Mouse (Mus musculus): ENCODE measurements around the gene Tmem135. TPM values are rescaled to one million over a fixed set of nuclear protein-coding genes. Genes with fewer than 3 reads are reported as not detected.

Tmem135 gene
- total and polyA plus RNA-seq, 3 experiments, result 27.2 to 45.1 (median 43.2) TPM

DNA sequence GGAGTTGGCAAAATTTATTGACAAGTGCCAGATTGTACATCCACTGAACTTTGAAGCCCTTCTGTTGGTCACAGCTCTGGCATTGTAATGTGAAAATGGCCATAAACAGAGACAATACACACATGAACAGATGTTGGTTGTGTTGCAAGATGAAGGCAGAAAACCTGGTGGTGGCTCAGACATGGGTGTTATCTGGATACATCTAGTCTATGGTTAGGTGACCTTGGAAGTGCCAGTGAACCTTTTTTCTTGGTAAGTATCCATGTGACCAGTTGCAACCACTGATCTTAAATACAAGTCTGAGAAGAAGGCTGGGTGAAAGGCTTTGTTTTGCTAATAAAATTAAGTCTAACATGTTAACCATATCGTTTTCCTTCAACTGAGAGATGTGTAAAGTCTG, 33.9 kb downstream of the Tmem135 start:
- no peaks in the 10 kb centered on the region for H3K79me2 ChIP-seq (replicated peaks; ENCODE audit: control insufficient read depth, insufficient read depth, low read length)
- 87% methylated on average over 1 of the region's 1 CpGs for WGBS
- H3K9ac ChIP-seq (ENCODE audit: low read depth, low read length), result no peak overlapping the region
- no peak for DNase-seq
- intact Hi-C loops (cut with DNase I), result no loop called here
- no peak overlapping the region for H3K4me3 ChIP-seq
- H3K36me3 ChIP-seq (ENCODE audit: control insufficient read depth, insufficient read depth, low read length), result no peaks in the 10 kb centered on the region; the same call in none of the 2 replicates
- no peaks in the 10 kb centered on the region for H3K27me3 ChIP-seq (ENCODE audit: control insufficient read depth, insufficient read depth, low read length)
- H3K27ac ChIP-seq, result no peak overlapping the region
- H3K4me1 ChIP-seq (ENCODE audit: control insufficient read depth, insufficient read depth, low read length), result peaks cover 3% of the 10 kb centered on the region
- TF ChIP-seq POLR2A (IDR thresholded peaks at IDR 0.05; ENCODE audit: insufficient read depth, low read depth, low read length), result no peak
- no peak for TF ChIP-seq CTCF (IDR thresholded peaks at IDR 0.05)
- TF ChIP-seq EP300 (IDR thresholded peaks at IDR 0.05; ENCODE audit: insufficient read depth, low read depth, low read length), result no peak

DNA sequence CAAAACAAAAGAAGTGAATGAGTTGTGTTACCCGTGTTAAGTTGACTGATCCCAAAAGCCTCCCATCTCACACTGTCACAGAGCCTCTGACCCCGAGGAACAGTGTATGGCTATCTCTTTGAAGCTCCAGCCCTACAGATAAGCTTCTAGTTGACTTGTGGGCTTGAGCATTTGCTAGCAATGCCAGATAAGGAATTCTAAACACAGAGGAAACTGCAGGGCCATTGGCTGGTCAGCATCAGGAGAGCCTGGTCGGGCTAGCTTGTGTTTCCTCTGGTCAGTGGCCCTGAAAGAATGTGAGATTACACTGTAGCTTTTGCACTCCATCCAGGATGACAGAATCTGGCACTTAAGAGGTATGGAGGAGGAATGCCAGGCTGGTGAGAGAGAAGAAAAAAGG, 36.4 kb downstream of the Tmem135 start:
- Histone ChIP-seq H3K27ac (no peak overlapping the region), H3K9ac (ENCODE audit: low read depth, low read length) (no peak overlapping the region)
- intact Hi-C loops (cut with DNase I), result loop anchor here (10.0 kb wide), 1 partner anchor 203 kb away; no protein-coding TSS in a partner anchor

DNA sequence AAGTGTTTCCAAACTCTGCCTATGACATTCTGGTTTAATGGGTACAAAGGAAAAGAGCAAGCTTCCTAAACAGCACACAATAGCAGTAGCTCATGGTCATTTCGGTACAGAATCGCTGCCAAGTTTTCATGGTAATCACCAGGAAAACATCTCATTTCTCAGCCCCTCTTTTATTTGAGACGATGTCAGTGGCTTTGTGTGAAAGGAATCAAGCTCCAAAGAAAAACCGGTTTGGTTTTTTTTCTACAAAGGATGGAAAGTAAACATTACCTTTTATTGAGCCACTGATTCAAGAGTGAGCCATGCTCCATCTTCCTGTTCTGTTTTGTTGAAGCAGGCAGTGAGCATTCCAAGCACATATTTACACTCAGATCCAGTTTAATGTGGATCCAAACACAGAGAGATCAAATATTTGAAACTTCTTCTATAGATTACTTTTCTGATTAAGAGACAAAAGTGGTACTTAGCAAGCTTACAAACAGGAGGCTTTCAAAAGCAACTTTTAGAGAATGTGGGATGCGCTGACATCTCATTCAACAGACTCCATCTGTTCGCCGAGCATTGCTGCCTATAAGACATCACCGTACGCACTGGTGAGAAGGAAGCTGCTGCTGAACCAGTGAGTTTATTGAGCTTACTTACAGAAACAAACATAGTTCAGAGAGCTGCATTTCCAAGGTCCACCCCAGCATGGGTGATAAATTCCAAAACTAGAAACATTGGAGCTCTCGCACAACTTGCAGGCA, 38.7 kb downstream of the Tmem135 start:
- no peaks in the 10 kb centered on the region; the same call in none of the 2 replicates for H3K36me3 ChIP-seq (ENCODE audit: control insufficient read depth, insufficient read depth, low read length)
- H3K9ac ChIP-seq (ENCODE audit: low read depth, low read length), result no peak overlapping the region
- no peak overlapping the region for H3K4me3 ChIP-seq
- intact Hi-C loops (cut with DNase I), result loop anchor here (10.0 kb wide), 1 partner anchor 201 kb away; no protein-coding TSS in a partner anchor
- no peak for DNase-seq
- no peak overlapping the region for H3K27ac ChIP-seq
- no peaks in the 10 kb centered on the region for H3K27me3 ChIP-seq (ENCODE audit: control insufficient read depth, insufficient read depth, low read length)
- H3K4me1 ChIP-seq (ENCODE audit: control insufficient read depth, insufficient read depth, low read length), result peaks cover 3% of the 10 kb centered on the region
- 0 out of 2 replicates have a peak, but pooled peaks cover 2% of the 10 kb centered on the region for H3K79me2 ChIP-seq (replicated peaks; ENCODE audit: control insufficient read depth, insufficient read depth, low read length)
- TF ChIP-seq CTCF (IDR thresholded peaks at IDR 0.05) (no peak), POLR2A (IDR thresholded peaks at IDR 0.05; ENCODE audit: insufficient read depth, low read depth, low read length) (no peak), EP300 (IDR thresholded peaks at IDR 0.05; ENCODE audit: insufficient read depth, low read depth, low read length) (no peak)
- WGBS, result 82% methylated on average over 10 of the region's 10 CpGs

More for the DNA sequence above, 36.4 kb downstream of the Tmem135 start:
- H3K79me2 ChIP-seq (replicated peaks; ENCODE audit: control insufficient read depth, insufficient read depth, low read length), result 0 out of 2 replicates have a peak, but pooled peaks cover 2% of the 10 kb centered on the region
- no peak for DNase-seq
- H3K27me3 ChIP-seq (ENCODE audit: control insufficient read depth, insufficient read depth, low read length), result no peaks in the 10 kb centered on the region
- peaks cover 3% of the 10 kb centered on the region for H3K4me1 ChIP-seq (ENCODE audit: control insufficient read depth, insufficient read depth, low read length)
- no peak overlapping the region for H3K4me3 ChIP-seq
- WGBS, result 25% methylated on average over 3 of the region's 3 CpGs
- TF ChIP-seq CTCF (IDR thresholded peaks at IDR 0.05) (no peak), POLR2A (IDR thresholded peaks at IDR 0.05; ENCODE audit: insufficient read depth, low read depth, low read length) (no peak), EP300 (IDR thresholded peaks at IDR 0.05; ENCODE audit: insufficient read depth, low read depth, low read length) (no peak)
- H3K36me3 ChIP-seq (ENCODE audit: control insufficient read depth, insufficient read depth, low read length), result no peaks in the 10 kb centered on the region; the same call in none of the 2 replicates

DNA sequence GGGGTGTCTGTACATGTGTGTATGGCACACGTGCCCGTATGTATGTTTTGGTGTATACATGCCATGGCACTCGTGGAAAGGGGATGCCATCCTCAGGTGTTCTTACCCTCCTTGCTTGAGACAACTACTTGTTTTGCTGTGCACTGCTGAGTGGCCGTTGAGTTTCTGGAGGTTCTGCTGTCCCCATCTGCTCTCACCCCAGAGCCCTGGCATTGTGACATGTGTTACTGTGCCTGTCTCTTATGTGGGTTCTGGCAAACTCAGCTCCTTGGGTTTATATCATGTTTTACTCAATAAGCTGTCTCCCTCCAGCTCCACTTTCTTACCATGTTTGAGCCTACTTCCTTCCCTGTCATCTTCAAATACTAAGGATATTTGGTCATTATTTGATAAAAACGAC, 40.0 kb downstream of the Tmem135 start:
- intact Hi-C loops (cut with DNase I), result loop anchor here (10.0 kb wide), 1 partner anchor 199 kb away; no protein-coding TSS in a partner anchor
- H3K4me1 ChIP-seq (ENCODE audit: control insufficient read depth, insufficient read depth, low read length), result peaks cover 3% of the 10 kb centered on the region
- no peak overlapping the region for H3K9ac ChIP-seq (ENCODE audit: low read depth, low read length)
- no peaks in the 10 kb centered on the region; the same call in none of the 2 replicates for H3K36me3 ChIP-seq (ENCODE audit: control insufficient read depth, insufficient read depth, low read length)
- H3K27me3 ChIP-seq (ENCODE audit: control insufficient read depth, insufficient read depth, low read length), result no peaks in the 10 kb centered on the region
- 0 out of 2 replicates have a peak, but pooled peaks cover 2% of the 10 kb centered on the region for H3K79me2 ChIP-seq (replicated peaks; ENCODE audit: control insufficient read depth, insufficient read depth, low read length)
- 85% methylated on average over 5 of the region's 5 CpGs for WGBS
- no peak for TF ChIP-seq POLR2A (IDR thresholded peaks at IDR 0.05; ENCODE audit: insufficient read depth, low read depth, low read length)
- no peak for TF ChIP-seq CTCF (IDR thresholded peaks at IDR 0.05)
- TF ChIP-seq EP300 (IDR thresholded peaks at IDR 0.05; ENCODE audit: insufficient read depth, low read depth, low read length), result no peak
- H3K4me3 ChIP-seq, result no peak overlapping the region
- DNase-seq, result no peak
- no peak overlapping the region for H3K27ac ChIP-seq

DNA sequence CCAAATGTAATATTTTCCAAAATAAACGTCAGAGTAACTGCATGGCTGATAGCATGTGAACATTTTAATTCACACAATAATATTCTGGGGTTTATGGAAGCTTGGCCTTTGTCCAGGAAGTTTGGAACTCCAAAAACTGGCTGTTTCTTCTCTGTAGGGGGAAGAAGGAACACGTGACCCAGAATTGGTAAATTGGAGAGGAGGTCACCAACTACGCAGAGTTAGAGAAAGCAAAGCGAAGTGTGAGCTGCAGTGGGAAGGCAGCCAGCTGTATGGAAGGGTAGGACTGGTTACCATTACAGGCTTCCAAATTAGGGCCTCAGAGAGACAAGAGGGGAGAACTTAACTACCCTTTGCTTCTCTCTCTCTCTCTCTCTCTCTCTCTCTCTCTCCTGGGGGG, 47.7 kb downstream of the Tmem135 start:
- Histone ChIP-seq H3K9ac (ENCODE audit: low read depth, low read length) (no peak overlapping the region), H3K4me3 (no peak overlapping the region), H3K4me1 (ENCODE audit: control insufficient read depth, insufficient read depth, low read length) (no peaks in the 10 kb centered on the region; the same call in 1 of the 2 replicates), H3K27me3 (ENCODE audit: control insufficient read depth, insufficient read depth, low read length) (no peaks in the 10 kb centered on the region), H3K36me3 (ENCODE audit: control insufficient read depth, insufficient read depth, low read length) (0 out of 2 replicates have a peak, but pooled peaks cover 2% of the 10 kb centered on the region), H3K79me2 (replicated peaks; ENCODE audit: control insufficient read depth, insufficient read depth, low read length) (no peaks in the 10 kb centered on the region), H3K27ac (no peak overlapping the region; the same call in 1 of the 2 replicates)
- WGBS, result 50% methylated on average over 4 of the region's 4 CpGs
- peak in 1 of 2 experiments; percentile 23 for DNase-seq
- intact Hi-C loops (cut with DNase I), result no loop called here
- TF ChIP-seq EP300 (IDR thresholded peaks at IDR 0.05; ENCODE audit: insufficient read depth, low read depth, low read length) (no peak), POLR2A (IDR thresholded peaks at IDR 0.05; ENCODE audit: insufficient read depth, low read depth, low read length) (no peak), CTCF (IDR thresholded peaks at IDR 0.05) (no peak)

All from heart, adult 2 months (tissue).